Mouse (Mus musculus): ENCODE data around the gene Mical1. TPM values are rescaled to one million over a fixed set of nuclear protein-coding genes. Genes with fewer than 3 reads are reported as not detected.

Mical1 gene
- total and polyA plus RNA-seq, 3 experiments, result 6.2 to 11.1 (median 10.4) TPM

- DNase-seq, result peak; percentile 82
These were observed 43.7 kb downstream of the Mical1 start for GRCm38 (mm10) chr10:41519640-41520409.

- no peak for DNase-seq
These were observed 44.2 kb downstream of the Mical1 start for GRCm38 (mm10) chr10:41520410-41520673.

GRCm38 (mm10) chr10:41523386-41523785 lies 47.3 kb downstream of the Mical1 start:
- no peak for DNase-seq

- no peak for DNase-seq
These were observed 49.6 kb downstream of the Mical1 start for GRCm38 (mm10) chr10:41525696-41526095.

- DNase-seq, result no peak
These were observed 53.9 kb downstream of the Mical1 start for GRCm38 (mm10) chr10:41529972-41530371.

GRCm38 (mm10) chr10:41535991-41536390 lies 59.9 kb downstream of the Mical1 start:
- no peak for DNase-seq

Other genes with a start within 250 kb of the Mical1 start
- gene Fig4, start 173.1 kb upstream of the Mical1 start, total RNA-seq (2021), result 10 to 100 TPM; 18.7 to 19.7 TPM
- gene Fig4, start 173.1 kb upstream of the Mical1 start, polyA plus RNA-seq (2012; rRNA removed), result 6.3 and 6.4 TPM in 2 replicates
- gene Ak9, start 172.3 kb upstream of the Mical1 start, total RNA-seq (2021), result not detected
- not detected in 2 replicates for gene Ak9, start 172.3 kb upstream of the Mical1 start, polyA plus RNA-seq (2012; rRNA removed)
- 10 to 100 TPM; 15.3 to 21.0 TPM for gene Zbtb24, start 25.9 kb upstream of the Mical1 start, total RNA-seq (2021)
- 13.5 and 15.5 TPM in 2 replicates for gene Zbtb24, start 25.9 kb upstream of the Mical1 start, polyA plus RNA-seq (2012; rRNA removed)
- 10 to 100 TPM; 20.2 to 29.4 TPM for gene Smpd2, start 14.1 kb downstream of the Mical1 start, total RNA-seq (2021)
- 49.1 and 66.3 TPM in 2 replicates for gene Smpd2, start 14.1 kb downstream of the Mical1 start, polyA plus RNA-seq (2012; rRNA removed)
- under 1 TPM; 0.46 to 0.73 TPM for gene Ppil6, start 14.1 kb downstream of the Mical1 start, total RNA-seq (2021)
- gene Ppil6, start 14.1 kb downstream of the Mical1 start, polyA plus RNA-seq (2012; rRNA removed), result 0.55 and 0.62 TPM in 2 replicates
- 100 to 1,000 TPM; 205 to 282 TPM for gene Cd164, start 43.1 kb downstream of the Mical1 start, total RNA-seq (2021)
- 124 and 127 TPM in 2 replicates for gene Cd164, start 43.1 kb downstream of the Mical1 start, polyA plus RNA-seq (2012; rRNA removed)
- under 1 TPM; 0.23 to 0.24 TPM for gene Ccdc162, start 240.3 kb downstream of the Mical1 start, total RNA-seq (2021)
- 0.25 and 0.44 TPM in 2 replicates for gene Ccdc162, start 240.3 kb downstream of the Mical1 start, polyA plus RNA-seq (2012; rRNA removed)